Mouse (Mus musculus) olfactory bulb, adult 2 months (tissue): ENCODE data around the gene Ampd1.

Experiments used
- CTCF ChIP-seq: fragments of 200-500 bp; IDR thresholded peaks from 2 replicates; pipeline ENCODE4 v1.5.1; 2012; ENCODE audit warnings: low read depth, mild to moderate bottlenecking, low read length, moderate library complexity; ENCODE audit not compliant: insufficient read depth
- POLR2A ChIP-seq: fragments of 200-500 bp; IDR thresholded peaks from 2 replicates; pipeline ENCODE4 v1.6.1; 2012; ENCODE audit warnings: mild to moderate bottlenecking, low read depth, low read length, moderate library complexity; ENCODE audit not compliant: insufficient read depth

DNA sequence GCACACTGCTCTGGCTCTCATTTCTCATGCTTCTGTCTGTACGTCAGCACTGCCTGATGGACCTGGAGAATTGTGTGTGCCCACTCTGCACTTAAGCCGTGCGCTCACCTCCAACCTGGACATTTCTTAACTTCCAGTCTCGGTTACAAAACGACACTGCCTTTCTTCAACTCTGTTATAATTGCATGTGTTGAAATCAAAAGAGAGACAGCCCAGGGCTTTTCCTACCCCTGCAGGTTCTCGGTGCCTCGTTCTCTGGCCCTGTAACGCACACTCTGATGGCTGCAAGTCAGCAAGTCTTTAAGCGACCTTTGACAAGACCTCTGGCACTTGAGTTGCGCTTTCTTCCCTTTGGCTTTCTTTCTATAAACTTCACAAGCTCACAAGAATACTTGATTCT is 68.6 kb downstream of the Ampd1 start:
- TF ChIP-seq POLR2A (no peak), CTCF (no peak)
